Mouse (Mus musculus) olfactory bulb, adult 2 months (tissue): ENCODE results near the gene Surf2.

Source experiments
- CTCF ChIP-seq: fragments of 200-500 bp; IDR thresholded peaks from 2 replicates; pipeline ENCODE4 v1.5.1; 2012; ENCODE audit warnings: low read depth, mild to moderate bottlenecking, low read length, moderate library complexity; ENCODE audit not compliant: insufficient read depth
- POLR2A ChIP-seq: fragments of 200-500 bp; IDR thresholded peaks from 2 replicates; pipeline ENCODE4 v1.6.1; 2012; ENCODE audit warnings: mild to moderate bottlenecking, low read depth, low read length, moderate library complexity; ENCODE audit not compliant: insufficient read depth

GRCm38 (mm10) chr2:26914148-26914941 is 1.8 kb upstream of the Surf2 start:
- TF ChIP-seq CTCF = no peak
- no peak for TF ChIP-seq POLR2A
